Mouse (Mus musculus): ENCODE measurements around the gene Acnat1. TPM values are rescaled to one million over a fixed set of nuclear protein-coding genes. Genes with fewer than 3 reads are reported as not detected.
A peak's percentile ranks its signal among the peaks of the same experiment; 100 is the strongest.
"Not testable (repeated sequence)": the region's sequence is repeated elsewhere in the genome, so short reads cannot be mapped to it uniquely, and the experiment has no call there.

Gene Acnat1
- 41.7 and 46.9 TPM in 2 replicates for polyA plus RNA-seq (2012; rRNA removed)

- no peaks in the 10 kb centered on the region; the same call in 1 of the 2 replicates for H3K4me1 ChIP-seq (ENCODE audit: control insufficient read depth, insufficient read depth, low read length)
- WGBS = 42% methylated on average over 3 of the region's 3 CpGs
- peak; percentile 87 for DNase-seq
- peak within 1 kb of the TSS; percentile 26 for H3K27ac ChIP-seq (ENCODE audit: insufficient read depth, low read depth, low read length)
- no peak for TF ChIP-seq POLR2A (IDR thresholded peaks at IDR 0.05; ENCODE audit: low read depth, low read length)
- TF ChIP-seq CTCF (conservative IDR thresholded peaks at IDR 0.05; ENCODE audit: insufficient read depth, insufficient read length, low read depth, low read length) = no peak
- H3K27me3 ChIP-seq (replicated peaks; ENCODE audit: control insufficient read depth, insufficient read depth, low read length) = no peaks in the 10 kb centered on the region
- H3K36me3 ChIP-seq (ENCODE audit: control insufficient read depth, insufficient read depth, low read length) = no peaks in the 10 kb centered on the region
- H3K4me3 ChIP-seq (ENCODE audit: insufficient read depth, low read depth, low read length) = peak within 1 kb of the TSS; percentile 15
Measured at GRCm38 (mm10) chr4:49473435-49474100, at the start of gene Acnat1. Gene Acnat1 (minus strand): TSS chr4:49473912.

GRCm38 (mm10) chr4:49522576-49522975 is 48.9 kb upstream of the Acnat1 start:
- WGBS = 53% methylated on average over 9 of the region's 9 CpGs
- no peak for DNase-seq
- Histone ChIP-seq H3K27ac (ENCODE audit: insufficient read depth, low read depth, low read length) (no peak overlapping the region), H3K4me3 (ENCODE audit: insufficient read depth, low read depth, low read length) (no peak overlapping the region), H3K27me3 (replicated peaks; ENCODE audit: control insufficient read depth, insufficient read depth, low read length) (no peaks in the 10 kb centered on the region), H3K36me3 (ENCODE audit: control insufficient read depth, insufficient read depth, low read length) (no peaks in the 10 kb centered on the region), H3K4me1 (ENCODE audit: control insufficient read depth, insufficient read depth, low read length) (peaks cover 14% of the 10 kb centered on the region; the same call in 1 of the 2 replicates)
- TF ChIP-seq POLR2A (IDR thresholded peaks at IDR 0.05; ENCODE audit: low read depth, low read length) = no peak
- TF ChIP-seq CTCF (conservative IDR thresholded peaks at IDR 0.05; ENCODE audit: insufficient read depth, insufficient read length, low read depth, low read length) = no peak

GRCm38 (mm10) chr4:49521346-49521745 is 47.6 kb upstream of the Acnat1 start:
- H3K27ac ChIP-seq (ENCODE audit: insufficient read depth, low read depth, low read length) = peak overlapping the region; percentile 34
- peak overlapping the region; percentile 84 for H3K4me3 ChIP-seq (ENCODE audit: insufficient read depth, low read depth, low read length)
- H3K27me3 ChIP-seq (replicated peaks; ENCODE audit: control insufficient read depth, insufficient read depth, low read length) = no peaks in the 10 kb centered on the region
- under 1% methylated on average over 17 of the region's 17 CpGs for WGBS
- TF ChIP-seq CTCF (conservative IDR thresholded peaks at IDR 0.05; ENCODE audit: insufficient read depth, insufficient read length, low read depth, low read length) (no peak), POLR2A (IDR thresholded peaks at IDR 0.05; ENCODE audit: low read depth, low read length) (no peak)
- no peak for DNase-seq
- peaks cover 14% of the 10 kb centered on the region; the same call in 1 of the 2 replicates for H3K4me1 ChIP-seq (ENCODE audit: control insufficient read depth, insufficient read depth, low read length)
- H3K36me3 ChIP-seq (ENCODE audit: control insufficient read depth, insufficient read depth, low read length) = no peaks in the 10 kb centered on the region

GRCm38 (mm10) chr4:49520572-49521340 is 47.0 kb upstream of the Acnat1 start, which contains the start of the genes Mrpl50 and Zfp189:
Gene Mrpl50 (minus strand): TSS chr4:49521093.
Gene Zfp189 (plus strand): TSS chr4:49521176.
- peak within 1 kb of the TSS; percentile 84 for H3K4me3 ChIP-seq (ENCODE audit: insufficient read depth, low read depth, low read length)
- TF ChIP-seq CTCF (conservative IDR thresholded peaks at IDR 0.05; ENCODE audit: insufficient read depth, insufficient read length, low read depth, low read length) (no peak), POLR2A (IDR thresholded peaks at IDR 0.05; ENCODE audit: low read depth, low read length) (peak; percentile 70)
- under 1% methylated on average over 41 of the region's 41 CpGs for WGBS
- H3K27me3 ChIP-seq (replicated peaks; ENCODE audit: control insufficient read depth, insufficient read depth, low read length) = no peaks in the 10 kb centered on the region
- H3K4me1 ChIP-seq (ENCODE audit: control insufficient read depth, insufficient read depth, low read length) = peaks cover 14% of the 10 kb centered on the region; the same call in 1 of the 2 replicates
- DNase-seq = peak; percentile 98
- no peaks in the 10 kb centered on the region for H3K36me3 ChIP-seq (ENCODE audit: control insufficient read depth, insufficient read depth, low read length)
- H3K27ac ChIP-seq (ENCODE audit: insufficient read depth, low read depth, low read length) = peak within 1 kb of the TSS; percentile 57

- TF ChIP-seq POLR2A (IDR thresholded peaks at IDR 0.05; ENCODE audit: low read depth, low read length) (no peak), CTCF (conservative IDR thresholded peaks at IDR 0.05; ENCODE audit: insufficient read depth, insufficient read length, low read depth, low read length) (peak; percentile 39; the same call in 1 of the 2 replicates)
- Histone ChIP-seq H3K4me1 (ENCODE audit: control insufficient read depth, insufficient read depth, low read length) (peaks cover 16% of the 10 kb centered on the region; the same call in 1 of the 2 replicates), H3K27ac (ENCODE audit: insufficient read depth, low read depth, low read length) (no peak overlapping the region), H3K27me3 (replicated peaks; ENCODE audit: control insufficient read depth, insufficient read depth, low read length) (no peaks in the 10 kb centered on the region), H3K36me3 (ENCODE audit: control insufficient read depth, insufficient read depth, low read length) (no peaks in the 10 kb centered on the region), H3K4me3 (ENCODE audit: insufficient read depth, low read depth, low read length) (no peak overlapping the region)
- WGBS = 77% methylated on average over 5 of the region's 5 CpGs
- no peak for DNase-seq
Measured at GRCm38 (mm10) chr4:49519476-49519875, 45.8 kb upstream of the Acnat1 start.

- TF ChIP-seq CTCF (conservative IDR thresholded peaks at IDR 0.05; ENCODE audit: insufficient read depth, insufficient read length, low read depth, low read length) (no peak), POLR2A (IDR thresholded peaks at IDR 0.05; ENCODE audit: low read depth, low read length) (no peak)
- Histone ChIP-seq H3K27ac (ENCODE audit: insufficient read depth, low read depth, low read length) (no peak overlapping the region), H3K4me1 (ENCODE audit: control insufficient read depth, insufficient read depth, low read length) (peaks cover 17% of the 10 kb centered on the region; the same call in 1 of the 2 replicates), H3K27me3 (replicated peaks; ENCODE audit: control insufficient read depth, insufficient read depth, low read length) (no peaks in the 10 kb centered on the region), H3K4me3 (ENCODE audit: insufficient read depth, low read depth, low read length) (no peak overlapping the region), H3K36me3 (ENCODE audit: control insufficient read depth, insufficient read depth, low read length) (peaks cover 10% of the 10 kb centered on the region)
- DNase-seq = peak; percentile 64
- 82% methylated on average over 6 of the region's 6 CpGs for WGBS
Measured at GRCm38 (mm10) chr4:49514441-49514840, 40.7 kb upstream of the Acnat1 start.

GRCm38 (mm10) chr4:49512636-49513035 is 38.9 kb upstream of the Acnat1 start:
- WGBS = 92% methylated on average over 4 of the region's 4 CpGs
- peaks cover 10% of the 10 kb centered on the region for H3K36me3 ChIP-seq (ENCODE audit: control insufficient read depth, insufficient read depth, low read length)
- no peak for DNase-seq
- H3K4me1 ChIP-seq (ENCODE audit: control insufficient read depth, insufficient read depth, low read length) = peaks cover 8% of the 10 kb centered on the region; the same call in 1 of the 2 replicates
- H3K27me3 ChIP-seq (replicated peaks; ENCODE audit: control insufficient read depth, insufficient read depth, low read length) = no peaks in the 10 kb centered on the region
- no peak for TF ChIP-seq CTCF (conservative IDR thresholded peaks at IDR 0.05; ENCODE audit: insufficient read depth, insufficient read length, low read depth, low read length)
- no peak for TF ChIP-seq POLR2A (IDR thresholded peaks at IDR 0.05; ENCODE audit: low read depth, low read length)
- no peak overlapping the region for H3K4me3 ChIP-seq (ENCODE audit: insufficient read depth, low read depth, low read length)
- H3K27ac ChIP-seq (ENCODE audit: insufficient read depth, low read depth, low read length) = no peak overlapping the region

GRCm38 (mm10) chr4:49510236-49510835 is 36.6 kb upstream of the Acnat1 start:
- peaks cover 12% of the 10 kb centered on the region; the same call in 1 of the 2 replicates for H3K4me1 ChIP-seq (ENCODE audit: control insufficient read depth, insufficient read depth, low read length)
- H3K4me3 ChIP-seq (ENCODE audit: insufficient read depth, low read depth, low read length); H3K36me3 ChIP-seq (ENCODE audit: control insufficient read depth, insufficient read depth, low read length); H3K27me3 ChIP-seq (replicated peaks; ENCODE audit: control insufficient read depth, insufficient read depth, low read length): not testable (repeated sequence)
- peak; percentile 54 for DNase-seq
- peak overlapping the region; percentile 86 for H3K27ac ChIP-seq (ENCODE audit: insufficient read depth, low read depth, low read length)
- 72% methylated on average over 1 of the region's 1 CpGs for WGBS

Data from kidney, adult 2 months (tissue).